Mouse (Mus musculus) lung, embryonic 15.5 days (tissue): Measurements from ENCODE around the gene Ankrd61. TPM values are rescaled to one million over a fixed set of nuclear protein-coding genes. Genes with fewer than 3 reads are reported as not detected.

Experiments
- ATAC-seq: fragments of 200-750 bp; cut with Nextera tagmentation; 2 replicates; pipeline ENCODE4 v1.8.0; 2017; ENCODE audit warnings: moderate number of reproducible peaks, borderline replicate concordance; ENCODE audit not compliant: low FRiP score, low TSS enrichment; ENCODE audit errors: extremely low read depth
- H3K27ac ChIP-seq: fragments of 300-500 bp; sonication (generic); 2 replicates; pipeline ENCODE4 v1.5.1; 2015; ENCODE audit warnings: moderate library complexity, mild to moderate bottlenecking, inconsistent platforms
- H3K27me3 ChIP-seq: fragments of 300-500 bp; sonication (generic); 2 replicates; pipeline ENCODE4 v1.6.1; 2015; ENCODE audit warnings: inconsistent platforms
- H3K36me3 ChIP-seq: fragments of 300-500 bp; sonication (generic); 2 replicates; pipeline ENCODE4 v1.6.1; 2015; ENCODE audit warnings: inconsistent platforms
- H3K4me1 ChIP-seq: fragments of 300-500 bp; sonication (generic); 2 replicates; pipeline ENCODE4 v1.6.1; 2015; ENCODE audit warnings: inconsistent platforms
- H3K4me2 ChIP-seq: fragments of 300-500 bp; sonication (generic); 2 replicates; pipeline ENCODE4 v1.6.1; 2015; ENCODE audit warnings: inconsistent platforms, mild to moderate bottlenecking, moderate library complexity
- H3K4me3 ChIP-seq: fragments of 300-500 bp; sonication (generic); 2 replicates; pipeline ENCODE4 v1.5.1; 2015; ENCODE audit warnings: mild to moderate bottlenecking, inconsistent platforms
- H3K9ac ChIP-seq: fragments of 300-500 bp; sonication (generic); 2 replicates; pipeline ENCODE4 v1.6.1; 2015; ENCODE audit warnings: inconsistent platforms
- H3K9me3 ChIP-seq: fragments of 300-500 bp; sonication (generic); 2 replicates; pipeline ENCODE4 v1.6.1; 2016; ENCODE audit warnings: inconsistent platforms
- WGBS: fragments of 180-500 bp; shearing (Covaris S2); methylation state at CpG from one replicate; pipeline ENCODE4 v1.1.7; 2015; 5-methylcytosine and 5-hydroxymethylcytosine counted together
- polyA plus RNA-seq: library from polyadenylated mRNA; unstranded; fragments of >200 nt; fragmentation: Nextera tagmentation; extraction: Ambion mirVana; gene quantifications from 2 replicates; pipeline ENCODE4 v1.2.1, GENCODE M21; 2015

The Ankrd61 gene
- polyA plus RNA-seq = 0.24 and 0.35 TPM in 2 replicates

DNA sequence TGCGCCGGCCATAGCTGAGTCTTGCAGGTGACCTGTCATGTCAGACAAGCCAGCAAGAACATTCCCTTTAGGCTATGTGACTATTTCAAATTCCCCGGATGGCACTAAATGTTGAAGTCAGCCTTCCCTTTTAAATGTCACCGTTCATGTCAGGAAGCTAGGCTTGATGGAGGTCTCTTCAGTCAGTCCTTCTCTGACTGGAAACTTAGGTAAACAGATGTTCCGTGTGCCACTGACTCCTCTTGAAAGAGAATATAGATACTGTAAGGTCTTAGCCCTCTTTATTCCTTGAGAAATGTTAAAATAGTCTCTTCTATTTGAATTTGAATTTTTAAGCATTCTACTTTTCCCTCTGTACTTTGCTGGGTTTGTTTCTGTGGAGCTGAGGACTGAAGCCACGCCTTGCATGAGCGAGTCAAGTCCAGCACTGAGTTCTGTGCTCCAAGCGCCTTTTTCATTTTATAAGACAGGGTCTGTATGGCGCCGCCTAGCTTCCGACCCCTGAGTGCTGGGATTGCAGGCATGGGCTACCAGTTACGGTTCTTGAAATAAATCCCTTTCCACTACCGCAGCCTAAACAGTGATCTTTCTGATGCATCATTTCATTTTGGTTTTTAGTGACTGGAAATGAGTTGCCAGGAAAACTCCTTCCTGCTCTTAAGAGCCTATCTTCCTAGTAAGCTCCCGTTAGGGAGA lies at the start of gene Ankrd61:
Gene Ankrd61 (minus strand): TSS at position 51 of the 696 bp plus-strand sequence.
- Histone ChIP-seq H3K4me2 (no peak within 1 kb of the TSS), H3K9me3 (no peaks in the 10 kb centered on the region), H3K27ac (no peak within 1 kb of the TSS), H3K9ac (no peak within 1 kb of the TSS), H3K4me1 (no peaks in the 10 kb centered on the region), H3K36me3 (peaks cover 42% of the 10 kb centered on the region), H3K27me3 (no peaks in the 10 kb centered on the region), H3K4me3 (no peak within 1 kb of the TSS)
- WGBS = 78% methylated on average over 14 of the region's 14 CpGs
- ATAC-seq = no peak

DNA sequence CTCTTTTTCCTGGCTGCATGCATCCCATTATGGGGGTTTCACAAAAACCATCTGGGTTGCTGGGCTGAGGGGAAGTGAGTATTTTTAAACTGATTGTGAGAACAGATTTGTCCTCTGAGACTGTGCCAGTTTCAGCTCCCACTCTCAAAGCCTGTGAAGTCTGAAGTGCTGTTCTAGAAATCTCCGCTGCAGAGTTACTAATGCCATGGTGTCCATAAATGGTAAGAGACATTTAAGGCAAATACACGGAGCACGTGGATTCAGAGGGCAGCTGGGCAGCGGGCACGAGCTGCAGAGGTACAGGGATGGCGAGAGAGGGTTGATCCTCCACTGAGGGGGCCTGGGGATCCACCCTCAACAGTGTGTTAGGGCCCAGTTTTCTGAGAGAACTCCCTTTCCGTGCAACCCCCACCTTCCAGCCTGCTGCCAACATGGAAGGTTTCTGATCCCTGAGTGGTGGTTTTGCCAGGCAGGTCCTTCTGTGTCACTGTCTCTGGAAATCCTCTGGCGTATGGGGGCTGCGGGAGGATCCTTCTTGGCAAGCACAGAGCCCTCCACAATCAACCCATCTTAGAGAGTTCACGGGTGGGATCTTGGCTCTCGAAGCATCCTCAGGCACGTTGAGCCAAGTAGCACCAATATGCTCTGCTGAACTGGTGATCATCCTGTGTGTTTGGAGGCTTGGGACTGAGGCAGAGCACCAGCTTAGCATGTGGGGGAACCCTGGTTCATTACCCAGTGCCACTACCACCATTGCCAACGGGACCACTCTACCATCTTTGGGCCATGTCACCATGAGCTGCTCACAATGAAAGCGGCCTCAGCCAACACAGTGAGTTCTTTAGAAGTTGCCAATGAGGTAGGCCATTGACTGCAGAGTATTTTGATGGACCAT lies 46.0 kb upstream of the Ankrd61 start:
- Histone ChIP-seq H3K4me2 (no peak overlapping the region), H3K4me1 (no peaks in the 10 kb centered on the region), H3K4me3 (no peak overlapping the region), H3K27ac (no peak overlapping the region), H3K9me3 (no peaks in the 10 kb centered on the region), H3K27me3 (no peaks in the 10 kb centered on the region), H3K36me3 (no peaks in the 10 kb centered on the region), H3K9ac (no peak overlapping the region)
- WGBS = 83% methylated on average over 14 of the region's 14 CpGs
- ATAC-seq = no peak

DNA sequence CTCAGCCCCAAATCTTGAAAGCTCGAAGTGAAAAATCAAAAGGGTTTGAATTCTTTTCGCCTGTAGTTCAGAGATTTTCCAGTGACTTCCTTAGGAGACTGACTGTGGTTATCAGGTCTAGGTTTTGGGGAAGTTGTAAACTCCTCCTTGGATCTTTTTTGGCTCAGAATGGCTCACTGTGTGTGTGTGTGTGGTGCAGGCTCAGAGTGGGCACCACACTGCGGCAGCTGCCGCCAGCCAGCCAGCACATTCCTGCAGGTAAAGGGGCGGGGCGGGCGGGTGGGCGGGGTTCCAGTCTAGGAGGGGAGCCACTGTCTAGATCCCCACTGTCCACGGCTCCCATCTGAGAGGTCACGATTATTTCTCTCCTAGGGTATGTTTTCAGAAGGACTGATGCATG lies 44.1 kb upstream of the Ankrd61 start:
- peak overlapping the region; percentile 18; the same call in 1 of the 2 replicates for H3K4me2 ChIP-seq
- no peak for ATAC-seq
- 11% methylated on average over 10 of the region's 10 CpGs for WGBS
- no peak overlapping the region for H3K4me3 ChIP-seq
- H3K9me3 ChIP-seq = no peaks in the 10 kb centered on the region
- H3K27me3 ChIP-seq = no peaks in the 10 kb centered on the region
- H3K9ac ChIP-seq = no peak overlapping the region
- H3K4me1 ChIP-seq = no peaks in the 10 kb centered on the region
- no peak overlapping the region for H3K27ac ChIP-seq
- H3K36me3 ChIP-seq = no peaks in the 10 kb centered on the region

GRCm38 (mm10) chr5:143936156-143936555 lies 38.7 kb upstream of the Ankrd61 start:
- WGBS = 79% methylated on average over 9 of the region's 9 CpGs
- H3K36me3 ChIP-seq = peaks cover under 1% of the 10 kb centered on the region; the same call in 1 of the 2 replicates

DNA sequence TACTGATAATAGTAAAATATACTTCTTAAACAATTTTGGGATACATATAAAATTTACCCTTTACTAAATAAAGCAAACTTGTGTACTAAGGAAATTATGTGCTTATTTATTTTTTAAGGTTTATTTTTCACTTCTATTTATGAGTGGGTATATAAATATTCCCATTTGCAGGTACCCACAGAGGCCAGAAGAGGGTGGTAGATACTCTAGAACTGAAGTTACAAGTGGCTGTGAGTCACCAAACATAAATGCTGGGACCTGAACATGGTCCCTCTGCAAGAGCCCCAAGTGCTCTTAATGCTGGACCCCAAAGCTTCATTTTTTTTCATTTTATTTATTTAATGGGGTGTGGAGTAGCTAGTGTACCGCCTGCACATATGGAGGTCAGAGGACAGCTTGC lies 36.4 kb upstream of the Ankrd61 start:
- Histone ChIP-seq H3K4me1 (0 out of 2 replicates have a peak, but pooled peaks cover 5% of the 10 kb centered on the region), H3K9me3 (no peaks in the 10 kb centered on the region), H3K4me2 (no peak overlapping the region), H3K27me3 (no peaks in the 10 kb centered on the region), H3K27ac (no peak overlapping the region), H3K9ac (no peak overlapping the region), H3K4me3 (no peak overlapping the region), H3K36me3 (peaks cover 21% of the 10 kb centered on the region)
- no peak for ATAC-seq
- whole genome bisulfite sequencing = 62% methylated on average over 1 of the region's 1 CpGs

More at GRCm38 (mm10) chr5:143936156-143936555, 38.7 kb upstream of the Ankrd61 start:
- no peak overlapping the region for H3K27ac ChIP-seq
- no peak overlapping the region for H3K4me2 ChIP-seq
- H3K4me3 ChIP-seq = no peak overlapping the region
- 0 out of 2 replicates have a peak, but pooled peaks cover 5% of the 10 kb centered on the region for H3K4me1 ChIP-seq
- H3K9ac ChIP-seq = no peak overlapping the region
- H3K27me3 ChIP-seq = no peaks in the 10 kb centered on the region
- H3K9me3 ChIP-seq = no peaks in the 10 kb centered on the region
- no peak for ATAC-seq

DNA sequence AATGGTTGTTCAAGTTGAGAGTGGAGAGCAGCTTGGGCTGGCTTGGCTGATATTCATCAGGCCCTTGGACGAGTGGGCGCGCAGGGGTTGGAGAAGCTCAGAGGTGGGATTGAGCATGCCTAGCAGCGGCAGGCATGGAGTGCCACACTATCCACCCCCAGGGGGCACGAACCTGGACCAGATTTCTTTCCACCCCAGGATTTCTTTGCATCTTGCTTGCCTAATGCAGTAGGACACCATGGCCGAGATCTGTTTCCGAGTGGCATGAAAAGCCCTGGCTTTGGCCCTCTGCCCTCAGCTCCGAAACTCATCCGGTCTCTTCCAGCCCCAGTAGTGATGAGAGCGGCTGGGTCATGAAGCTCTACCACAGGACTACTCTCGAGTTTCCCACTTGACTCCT lies 35.9 kb upstream of the Ankrd61 start:
- H3K36me3 ChIP-seq = peaks cover 25% of the 10 kb centered on the region
- no peaks in the 10 kb centered on the region for H3K9me3 ChIP-seq
- H3K4me2 ChIP-seq = no peak overlapping the region
- ATAC-seq = no peak
- H3K9ac ChIP-seq = no peak overlapping the region
- no peaks in the 10 kb centered on the region for H3K27me3 ChIP-seq
- H3K4me1 ChIP-seq = 0 out of 2 replicates have a peak, but pooled peaks cover 5% of the 10 kb centered on the region
- 82% methylated on average over 11 of the region's 11 CpGs for WGBS
- no peak overlapping the region for H3K4me3 ChIP-seq
- no peak overlapping the region for H3K27ac ChIP-seq

- no peaks in the 10 kb centered on the region for H3K27me3 ChIP-seq
- no peak within 1 kb of the TSS for H3K9ac ChIP-seq
- no peak within 1 kb of the TSS for H3K4me3 ChIP-seq
- H3K9me3 ChIP-seq = no peaks in the 10 kb centered on the region
- 0 out of 2 replicates have a peak, but pooled peaks cover 5% of the 10 kb centered on the region for H3K4me1 ChIP-seq
- WGBS = 21% methylated on average over 8 of the region's 8 CpGs
- no peak within 1 kb of the TSS for H3K4me2 ChIP-seq
- no peak for ATAC-seq
- no peak within 1 kb of the TSS for H3K27ac ChIP-seq
- peaks cover 31% of the 10 kb centered on the region for H3K36me3 ChIP-seq
Measured at GRCm38 (mm10) chr5:143932831-143933230, 35.3 kb upstream of the Ankrd61 start, which contains the start of gene Rsph10b. Gene Rsph10b, plus strand, starts transcription at chr5:143933035.

DNA sequence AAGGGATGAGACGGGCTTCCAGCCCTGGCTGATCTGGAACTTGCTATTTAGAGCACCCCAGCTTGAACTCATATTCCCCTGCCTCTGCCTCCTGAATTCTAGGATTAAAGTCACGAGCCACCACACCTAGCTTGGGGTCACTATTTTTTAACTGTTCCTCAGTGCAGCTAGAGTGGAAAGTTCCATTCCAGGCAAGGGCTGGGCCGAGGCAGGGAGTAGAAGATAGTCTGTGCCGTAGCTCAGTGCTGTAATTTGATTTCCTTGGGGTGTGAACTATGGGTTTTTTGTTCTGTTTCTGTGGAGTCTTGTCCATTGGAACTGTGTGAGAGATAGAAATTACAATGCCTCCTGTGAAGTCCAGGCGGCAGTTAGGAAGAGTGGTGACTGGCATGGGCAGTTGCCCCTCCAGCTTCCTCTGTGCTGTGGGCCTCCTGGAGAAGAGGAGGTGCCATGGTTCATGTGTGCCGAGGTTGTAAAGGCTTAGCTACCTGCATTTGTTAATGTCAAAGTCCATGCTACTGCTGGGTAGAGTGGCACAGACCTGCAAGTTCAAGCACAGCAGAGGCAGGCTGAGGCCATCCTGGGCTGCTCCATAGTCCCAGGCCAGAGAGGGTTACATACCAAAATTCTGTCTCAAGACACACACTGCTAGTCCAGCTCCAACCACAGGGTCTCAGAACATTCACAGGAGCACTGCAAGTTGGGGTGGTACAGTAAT lies 34.5 kb upstream of the Ankrd61 start:
- 0 out of 2 replicates have a peak, but pooled peaks cover 5% of the 10 kb centered on the region for H3K4me1 ChIP-seq
- no peak overlapping the region for H3K27ac ChIP-seq
- no peak overlapping the region for H3K4me2 ChIP-seq
- no peak overlapping the region for H3K9ac ChIP-seq
- H3K4me3 ChIP-seq = no peak overlapping the region
- 77% methylated on average over 6 of the region's 6 CpGs for WGBS
- peaks cover 31% of the 10 kb centered on the region for H3K36me3 ChIP-seq
- ATAC-seq = no peak
- no peaks in the 10 kb centered on the region for H3K27me3 ChIP-seq
- H3K9me3 ChIP-seq = no peaks in the 10 kb centered on the region

- H3K27ac ChIP-seq = no peak overlapping the region
- no peak for ATAC-seq
- WGBS = 87% methylated on average over 12 of the region's 12 CpGs
- no peak overlapping the region for H3K9ac ChIP-seq
- no peaks in the 10 kb centered on the region for H3K9me3 ChIP-seq
- no peak overlapping the region for H3K4me3 ChIP-seq
- peaks cover 45% of the 10 kb centered on the region for H3K36me3 ChIP-seq
- no peak overlapping the region for H3K4me2 ChIP-seq
- H3K27me3 ChIP-seq = no peaks in the 10 kb centered on the region
- H3K4me1 ChIP-seq = 0 out of 2 replicates have a peak, but pooled peaks cover 5% of the 10 kb centered on the region
Measured at GRCm38 (mm10) chr5:143930656-143931055, 33.2 kb upstream of the Ankrd61 start.

DNA sequence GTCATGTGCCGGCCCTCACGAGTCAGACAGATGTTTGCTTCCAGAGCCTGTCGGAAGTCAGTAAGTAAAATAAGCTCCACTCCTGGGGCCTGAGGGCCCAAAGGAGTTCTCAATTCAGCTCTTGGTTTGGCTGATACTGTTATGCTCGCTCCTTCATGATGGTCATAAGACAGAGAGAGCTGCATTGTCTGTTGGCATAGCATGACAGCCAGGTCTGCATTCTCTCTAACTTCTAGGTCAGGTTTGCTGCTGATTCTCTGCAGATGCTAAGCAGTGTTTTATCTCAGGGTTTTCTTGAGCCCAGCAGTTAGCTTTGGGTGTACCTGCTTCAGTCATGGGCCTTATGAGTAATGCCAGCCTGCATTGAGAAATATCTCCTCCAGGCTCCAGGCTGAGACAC lies 31.8 kb upstream of the Ankrd61 start:
- Histone ChIP-seq H3K4me2 (no peak overlapping the region), H3K27ac (no peak overlapping the region), H3K36me3 (peaks cover 59% of the 10 kb centered on the region), H3K27me3 (no peaks in the 10 kb centered on the region), H3K9ac (no peak overlapping the region), H3K4me1 (0 out of 2 replicates have a peak, but pooled peaks cover 5% of the 10 kb centered on the region), H3K4me3 (no peak overlapping the region), H3K9me3 (no peaks in the 10 kb centered on the region)
- no peak for ATAC-seq
- 89% methylated on average over 4 of the region's 4 CpGs for WGBS

DNA sequence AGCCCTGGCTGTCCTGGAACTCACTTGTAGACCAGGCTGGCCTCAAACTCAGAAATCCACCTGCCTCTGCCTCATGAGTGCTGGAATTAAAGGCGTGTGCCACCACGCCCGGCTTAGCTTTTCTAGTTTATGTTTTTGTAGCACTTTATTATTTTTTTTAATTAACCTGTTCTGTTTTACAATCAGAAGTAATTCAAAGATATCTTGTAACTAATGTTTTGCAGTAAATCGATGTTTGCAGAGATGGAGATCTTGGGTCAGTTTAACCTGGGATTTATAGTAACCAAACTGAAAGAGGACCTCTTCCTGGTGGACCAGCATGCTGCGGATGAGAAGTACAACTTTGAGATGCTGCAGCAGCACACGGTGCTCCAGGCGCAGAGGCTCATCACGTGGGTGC lies 30.4 kb upstream of the Ankrd61 start, which contains the start of gene Gm42421:
Gene Gm42421 (plus strand): TSS at position 301 of the 400 bp plus-strand sequence.
- Histone ChIP-seq H3K27me3 (no peaks in the 10 kb centered on the region), H3K27ac (no peak within 1 kb of the TSS), H3K9me3 (no peaks in the 10 kb centered on the region), H3K9ac (no peak within 1 kb of the TSS), H3K4me1 (0 out of 2 replicates have a peak, but pooled peaks cover 3% of the 10 kb centered on the region), H3K4me3 (no peak within 1 kb of the TSS), H3K4me2 (no peak within 1 kb of the TSS), H3K36me3 (peaks cover 69% of the 10 kb centered on the region)
- 90% methylated on average over 8 of the region's 8 CpGs for WGBS
- ATAC-seq = no peak
